Mouse (Mus musculus) cerebral cortex, adult 2 months (tissue): ENCODE results near the gene Zfp62.

Source experiments
- WGBS: fragments of 180-500 bp; shearing (Covaris S2); methylation state at CpG from one replicate; pipeline ENCODE4 v1.1.7; 2018; 5-methylcytosine and 5-hydroxymethylcytosine counted together

The Zfp62 gene

DNA sequence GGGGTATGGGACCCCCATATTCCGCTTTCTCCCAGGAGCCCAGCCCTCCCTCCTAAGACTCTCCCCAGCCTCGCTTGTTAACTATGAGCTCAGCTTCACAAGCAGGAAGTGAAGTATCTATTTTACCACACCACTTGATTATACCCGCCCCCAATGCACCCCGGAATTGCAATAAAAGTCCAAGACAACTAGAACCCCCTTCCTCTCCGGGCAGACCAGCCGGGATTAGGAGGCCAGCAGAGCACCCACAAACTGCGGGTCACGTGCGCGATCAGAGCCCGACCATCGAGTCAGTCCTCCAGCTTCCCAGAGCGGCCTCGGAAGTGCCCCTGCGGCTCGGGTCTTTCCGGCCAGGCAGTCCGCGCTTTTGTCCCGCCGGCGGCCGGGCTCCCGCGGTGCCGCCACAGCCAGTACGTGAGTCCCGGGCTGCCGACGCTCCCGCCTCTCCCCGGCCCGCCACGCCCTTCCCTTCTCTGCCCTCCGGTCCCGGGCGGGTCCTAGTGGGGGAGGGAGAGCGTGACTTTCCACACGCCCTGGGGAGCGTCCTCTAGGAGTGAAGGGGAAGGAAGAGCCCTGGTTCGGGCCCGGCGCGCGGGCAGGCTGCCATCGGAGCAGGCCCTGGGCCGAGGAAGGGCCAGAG is at the start of gene Zfp62:
Gene Zfp62, plus strand, starts transcription at position 164 of the 640 bp plus-strand sequence.
- WGBS = under 1% methylated on average over 47 of the region's 47 CpGs

DNA sequence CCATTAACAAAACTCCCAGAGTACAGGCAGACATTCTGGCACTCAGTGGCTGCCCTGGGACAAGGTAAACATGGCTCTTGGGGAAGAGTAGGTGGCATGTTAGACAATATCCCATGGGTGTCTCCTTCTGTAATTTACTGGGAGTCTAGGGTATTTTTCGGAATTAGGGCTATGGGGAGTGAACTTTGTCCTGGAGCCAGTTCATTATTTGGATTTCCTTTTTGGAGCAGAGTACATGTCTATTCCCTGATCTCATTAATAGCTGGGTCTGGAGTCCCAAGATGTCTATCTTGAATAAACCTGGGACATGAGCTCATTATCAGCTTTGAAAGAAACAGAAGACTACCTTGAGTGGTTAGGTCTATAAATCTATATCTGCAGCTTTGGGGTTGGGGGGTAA is 49.0 kb upstream of the Zfp62 start, which contains the start of gene Olfr1394:
Gene Olfr1394, plus strand, starts transcription at position 301 of the 400 bp plus-strand sequence.
- 85% methylated on average over 1 of the region's 1 CpGs for WGBS

DNA sequence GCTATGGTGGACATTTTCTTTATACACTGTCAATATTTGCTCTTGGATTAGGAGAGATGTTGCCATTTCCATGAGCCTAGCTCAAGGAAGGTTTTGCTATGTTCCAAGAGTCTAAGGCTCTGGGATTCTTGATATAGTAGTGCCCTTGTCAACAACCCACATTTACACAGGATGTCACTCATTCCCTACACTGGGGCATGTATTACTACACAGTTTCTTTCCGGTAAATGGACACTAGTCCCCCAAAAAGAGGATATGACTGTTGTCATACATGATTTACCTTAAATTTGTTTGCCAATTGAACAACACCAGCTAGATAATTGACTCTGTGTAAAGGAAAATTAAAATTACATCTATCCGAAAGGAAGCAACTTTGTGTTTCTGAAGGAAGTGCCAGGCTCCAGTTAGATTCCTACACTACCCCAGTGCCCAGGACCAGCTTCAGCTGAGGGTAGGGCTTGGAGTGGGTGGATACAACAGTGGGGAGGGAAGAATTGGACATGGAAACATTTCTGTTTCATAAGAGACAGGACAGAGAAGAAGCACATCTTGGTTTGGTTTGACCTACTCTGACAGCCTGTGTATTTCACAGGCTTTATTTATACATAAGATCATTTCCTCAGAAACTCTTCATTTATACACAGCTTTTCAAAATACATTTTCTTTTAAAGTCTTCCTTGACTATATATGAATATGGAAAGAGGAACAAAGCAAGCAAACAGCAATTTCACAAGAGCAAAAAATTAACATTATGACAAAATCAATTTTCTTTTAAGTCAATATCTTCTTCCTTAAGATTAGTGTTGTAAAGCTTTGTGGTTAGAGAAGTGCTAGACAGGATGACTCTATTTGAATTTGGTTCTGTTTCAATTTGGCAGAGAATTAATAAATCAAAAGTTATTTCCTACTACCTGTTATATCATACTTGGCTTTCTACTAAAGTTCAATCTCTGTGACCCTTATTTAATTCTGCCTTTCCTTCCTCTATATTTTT is 46.0 kb upstream of the Zfp62 start:
- 78% methylated on average over 2 of the region's 2 CpGs for WGBS

DNA sequence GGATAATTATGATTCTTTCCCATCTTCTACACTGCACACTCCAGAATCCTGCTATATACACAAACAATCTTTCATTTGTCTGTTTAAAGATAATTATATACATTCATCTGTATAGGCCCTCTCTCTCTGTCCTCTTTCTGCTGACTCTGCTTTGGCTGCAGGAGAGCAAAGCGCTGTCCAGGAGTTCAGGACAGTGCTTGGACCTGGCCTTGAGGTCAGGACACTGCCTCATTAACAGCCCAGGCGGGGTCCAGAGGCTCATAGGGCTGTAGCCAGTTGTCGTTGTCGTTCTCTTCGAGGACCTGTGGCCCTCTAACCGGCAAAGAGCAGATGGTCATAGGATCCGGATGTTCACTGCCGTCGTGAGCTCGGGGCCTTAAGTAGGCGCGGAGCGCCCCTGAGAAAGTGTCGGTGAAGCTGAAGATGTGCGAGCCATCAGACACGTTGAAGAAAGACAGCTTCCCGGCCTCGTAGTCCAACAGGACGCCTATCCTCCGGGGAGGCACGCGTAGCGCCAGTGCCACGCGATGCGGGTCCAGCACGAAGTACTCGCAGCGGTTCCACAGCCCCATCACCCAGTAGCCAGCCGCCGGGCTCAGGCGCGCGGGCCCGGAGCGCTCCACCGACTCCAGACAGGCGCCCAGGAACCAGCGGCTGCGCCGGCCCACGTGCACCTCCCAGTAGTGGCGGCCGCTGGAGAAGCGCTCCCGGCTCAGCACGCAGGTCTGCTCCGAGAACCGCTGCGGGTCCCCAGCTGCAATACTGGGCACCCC is 34.1 kb upstream of the Zfp62 start:
- 8% methylated on average over 50 of the region's 50 CpGs for WGBS

DNA sequence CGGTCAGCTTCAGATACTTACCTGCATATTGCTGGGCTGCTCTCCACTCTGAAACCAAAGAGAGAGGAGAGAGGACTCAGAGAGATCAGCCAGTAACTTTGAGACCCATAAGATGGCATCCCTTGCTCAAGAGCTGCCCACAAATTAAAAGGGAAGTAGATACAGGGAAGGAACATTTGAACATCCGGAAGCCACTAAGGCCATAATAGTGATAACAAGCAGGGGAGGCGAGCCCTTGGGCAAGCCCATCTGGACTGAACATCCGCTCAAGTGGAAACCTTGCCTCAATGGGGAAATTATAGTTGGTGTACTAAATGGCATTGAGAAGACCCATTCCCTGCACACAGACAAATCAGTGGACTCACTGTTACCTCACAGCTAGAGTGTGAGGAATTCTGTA is 32.5 kb upstream of the Zfp62 start:
- 86% methylated on average over 4 of the region's 4 CpGs for WGBS

DNA sequence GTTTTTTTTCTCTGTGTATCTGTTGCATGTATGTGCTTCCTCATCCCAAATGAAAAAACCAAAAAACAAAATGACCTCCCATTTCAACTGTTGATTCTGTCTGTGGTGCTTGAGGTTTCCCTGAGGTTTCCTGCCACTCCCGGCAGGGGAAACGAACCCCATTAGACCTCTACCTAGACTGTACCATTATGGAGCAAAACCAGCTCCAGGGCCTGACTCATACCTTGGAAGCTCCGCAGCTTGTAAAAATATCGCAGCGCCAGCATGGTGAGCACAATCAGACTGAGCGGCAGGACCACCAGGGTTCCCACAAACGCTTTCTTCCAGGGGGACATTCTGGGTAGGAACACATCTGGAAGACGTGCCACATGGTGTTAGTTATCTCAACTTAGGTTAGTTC is 27.7 kb upstream of the Zfp62 start:
- 79% methylated on average over 8 of the region's 8 CpGs for WGBS

DNA sequence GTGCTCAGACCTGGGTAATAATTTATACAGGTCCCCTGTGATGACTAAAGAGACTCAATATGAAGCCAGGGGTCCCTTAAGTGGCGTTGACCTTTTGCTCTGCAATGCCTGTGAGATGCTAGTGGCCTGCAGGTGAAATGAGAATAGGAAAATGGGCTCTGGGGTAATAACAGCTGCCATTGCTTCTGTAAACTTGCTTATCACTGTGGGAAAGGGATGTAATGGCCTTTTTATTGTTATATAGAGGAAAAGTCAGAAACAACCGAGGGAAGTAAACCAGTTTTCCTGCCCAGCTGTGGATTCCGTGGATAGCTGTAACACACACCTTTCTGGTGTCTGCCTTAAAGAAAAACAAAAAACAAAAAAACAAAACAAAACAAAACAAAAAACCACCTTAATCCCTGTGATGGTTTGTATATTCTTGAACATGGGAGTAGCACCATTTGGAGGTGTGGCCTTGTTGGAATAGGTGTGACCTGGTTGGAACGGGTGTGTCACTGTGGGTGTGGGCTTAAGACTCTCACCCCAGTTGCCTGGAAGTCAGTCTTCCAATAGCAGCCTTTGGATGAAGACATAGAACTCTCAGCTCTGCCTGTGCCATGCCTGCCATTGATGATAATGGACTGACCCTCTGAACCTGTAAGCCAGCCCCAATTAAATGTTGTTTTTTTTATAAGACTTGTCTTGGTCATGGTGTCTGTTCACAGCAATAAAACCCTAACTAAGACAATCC is 26.9 kb upstream of the Zfp62 start:
- 79% methylated on average over 4 of the region's 4 CpGs for WGBS

DNA sequence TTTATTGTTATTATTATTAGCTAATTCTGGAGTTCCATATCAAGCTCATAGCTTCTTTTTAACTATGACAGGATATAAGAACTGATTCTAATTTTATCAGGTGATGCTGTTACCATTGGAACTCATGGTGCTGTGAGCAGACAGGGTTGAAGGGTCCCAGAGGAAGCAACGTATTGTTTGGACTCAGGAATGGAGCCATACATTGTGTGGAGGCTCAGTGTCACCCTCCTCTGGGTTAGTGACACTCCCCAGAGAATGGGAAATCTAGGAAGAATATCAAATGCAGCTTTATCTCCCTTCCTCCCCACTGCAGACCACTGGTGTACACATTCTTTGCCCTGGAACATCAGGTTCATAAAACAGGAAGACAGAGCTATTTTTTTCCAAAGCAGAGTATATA is 19.9 kb upstream of the Zfp62 start:
- 83% methylated on average over 1 of the region's 1 CpGs for WGBS

DNA sequence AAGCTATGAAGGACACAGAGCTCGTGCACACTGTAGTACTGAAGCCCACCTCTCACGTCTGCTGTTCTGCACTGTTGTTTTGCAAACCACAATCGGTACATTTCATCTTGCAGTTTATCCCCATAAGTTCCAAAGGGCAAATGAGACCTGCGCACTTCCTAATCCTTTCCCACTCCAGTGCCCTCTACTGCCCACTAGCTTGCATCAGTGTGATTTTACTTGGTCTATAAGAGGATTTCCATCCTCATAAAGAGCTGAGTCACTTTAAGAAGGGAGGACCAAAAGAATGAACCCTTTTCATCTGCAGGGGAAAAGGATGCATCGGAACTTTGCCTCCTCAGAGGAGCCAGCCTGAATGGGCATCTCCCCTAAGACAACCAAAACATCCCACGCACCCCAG is 16.6 kb upstream of the Zfp62 start:
- WGBS = 79% methylated on average over 6 of the region's 6 CpGs

DNA sequence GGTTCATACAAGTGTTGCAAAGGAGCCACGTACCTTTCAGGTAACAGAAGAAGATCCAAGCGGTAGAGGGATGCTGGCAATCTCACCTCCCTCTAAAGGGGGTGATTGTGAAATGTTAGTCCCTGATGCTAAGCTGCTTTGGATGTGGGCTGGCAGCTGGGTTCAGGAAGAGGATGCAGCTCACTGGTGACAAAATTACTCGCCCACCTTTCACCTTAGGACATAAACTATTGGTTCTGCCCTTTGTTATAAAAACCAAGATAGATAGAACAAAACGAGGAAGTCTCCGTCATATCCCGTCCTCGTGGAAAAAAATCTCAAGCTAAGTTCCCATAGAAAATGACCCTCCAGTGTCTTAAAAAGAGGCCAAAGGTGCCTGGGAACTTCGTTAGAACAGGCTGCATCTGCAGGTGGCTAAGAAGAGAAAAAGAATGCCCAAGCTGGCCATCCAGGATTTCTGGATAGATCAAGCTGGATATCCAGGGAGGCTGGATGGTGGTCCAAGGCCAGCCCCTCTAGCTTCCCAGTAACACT is 16.1 kb upstream of the Zfp62 start, which contains the start of gene Btnl9:
Gene Btnl9, minus strand, starts transcription at position 205 of the 534 bp plus-strand sequence.
- WGBS = 71% methylated on average over 8 of the region's 8 CpGs

DNA sequence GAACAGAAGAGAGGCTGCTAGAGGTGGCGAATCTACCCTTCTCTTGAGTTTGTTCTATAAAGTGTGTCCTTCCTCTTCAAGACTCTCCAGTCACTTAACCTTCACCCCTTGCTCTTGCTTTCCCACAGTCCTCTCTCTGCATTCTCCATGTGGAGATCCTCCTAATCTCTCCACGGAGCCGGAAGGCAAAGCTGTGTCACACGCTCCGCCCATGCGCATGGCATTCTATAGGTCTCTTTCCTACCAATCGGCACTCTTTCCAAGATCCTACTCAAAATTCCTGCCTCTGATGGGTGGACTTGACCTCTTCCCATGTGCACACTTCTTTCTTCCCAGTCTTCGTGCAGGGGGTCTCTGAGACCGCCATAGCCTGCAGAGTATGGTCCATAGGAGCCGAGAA is 15.4 kb upstream of the Zfp62 start:
- 77% methylated on average over 10 of the region's 10 CpGs for WGBS

DNA sequence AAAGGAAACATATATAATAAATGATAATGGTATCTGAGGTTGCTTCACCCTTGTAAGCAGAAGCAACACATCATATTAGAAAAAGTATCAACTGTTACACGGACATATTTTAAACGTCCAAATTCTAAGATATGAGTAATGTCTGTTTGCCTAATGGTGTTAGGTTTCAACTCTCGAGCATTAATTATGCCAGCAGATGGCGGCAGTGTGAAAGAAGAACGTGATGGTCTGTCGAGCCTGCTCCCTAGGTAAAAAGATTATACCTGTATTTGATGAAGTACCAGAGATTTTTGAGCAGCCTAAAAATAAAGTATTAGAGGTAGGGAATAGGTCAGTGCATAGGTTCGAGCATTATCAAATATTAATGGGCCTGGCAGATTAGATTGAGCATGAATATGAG is 13.4 kb upstream of the Zfp62 start:
- WGBS = 4% methylated on average over 7 of the region's 7 CpGs

DNA sequence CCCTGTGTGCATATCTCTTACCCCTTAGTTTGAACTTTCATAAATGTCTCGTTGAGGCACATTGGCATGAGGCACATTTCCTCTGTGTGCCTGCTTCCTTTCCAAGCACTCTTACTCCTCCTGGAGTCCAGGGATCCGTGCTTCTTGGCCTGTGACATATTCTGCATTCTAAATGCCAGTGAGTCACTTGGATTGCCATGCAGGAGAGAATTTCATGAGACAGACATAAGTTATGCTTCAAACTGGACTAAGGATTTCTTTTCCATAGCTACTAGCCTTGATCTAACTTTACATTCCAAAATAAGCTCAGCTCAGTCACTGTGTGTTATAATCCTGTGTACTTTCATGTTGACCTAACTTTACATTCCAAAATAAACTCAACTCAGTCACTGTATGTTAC is 12.0 kb upstream of the Zfp62 start:
- WGBS = 43% methylated on average over 2 of the region's 2 CpGs

DNA sequence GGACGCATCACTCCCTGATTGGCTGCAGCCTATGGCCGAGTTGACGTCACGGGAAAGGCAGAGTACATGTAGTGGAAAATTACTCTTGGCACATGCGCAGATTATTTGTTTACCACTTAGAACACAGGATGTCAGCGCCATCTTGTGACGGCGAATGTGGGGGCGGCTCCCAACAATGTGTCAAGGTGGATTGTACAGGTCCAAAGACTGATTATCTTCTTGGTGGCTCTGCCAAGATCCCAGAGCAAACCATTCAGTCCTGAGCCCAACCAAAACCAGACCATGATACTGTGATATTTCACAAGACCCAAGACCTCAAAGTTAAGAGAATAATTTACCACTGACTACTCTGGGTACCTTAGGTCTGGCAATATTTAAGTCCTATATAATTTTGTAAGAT is 8.3 kb upstream of the Zfp62 start:
- 94% methylated on average over 9 of the region's 9 CpGs for WGBS

DNA sequence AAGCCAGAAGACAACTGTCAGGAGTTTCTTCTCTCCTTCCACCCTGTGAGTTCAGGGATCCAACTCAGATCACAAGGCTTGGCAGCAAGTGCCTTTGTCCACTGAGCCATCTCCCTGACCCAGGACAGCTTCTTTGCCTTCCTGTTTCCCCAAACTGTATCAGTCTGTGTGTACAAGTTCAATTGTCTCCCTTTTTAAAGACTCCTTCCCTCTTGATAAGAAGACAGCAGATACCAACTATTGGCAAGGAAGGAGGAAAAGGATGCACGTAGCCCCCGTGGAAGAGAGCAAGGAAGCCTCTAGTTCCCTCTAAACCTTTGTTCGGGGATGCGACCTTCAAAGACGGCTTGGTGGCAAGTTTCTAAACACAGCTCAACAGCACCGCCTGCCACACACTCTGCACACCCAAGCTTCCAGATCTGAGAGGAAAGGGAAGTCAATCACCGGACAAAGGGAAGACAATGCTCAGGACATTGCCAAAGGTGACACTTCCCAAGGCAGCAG is 7.2 kb upstream of the Zfp62 start:
- WGBS = 75% methylated on average over 7 of the region's 7 CpGs

DNA sequence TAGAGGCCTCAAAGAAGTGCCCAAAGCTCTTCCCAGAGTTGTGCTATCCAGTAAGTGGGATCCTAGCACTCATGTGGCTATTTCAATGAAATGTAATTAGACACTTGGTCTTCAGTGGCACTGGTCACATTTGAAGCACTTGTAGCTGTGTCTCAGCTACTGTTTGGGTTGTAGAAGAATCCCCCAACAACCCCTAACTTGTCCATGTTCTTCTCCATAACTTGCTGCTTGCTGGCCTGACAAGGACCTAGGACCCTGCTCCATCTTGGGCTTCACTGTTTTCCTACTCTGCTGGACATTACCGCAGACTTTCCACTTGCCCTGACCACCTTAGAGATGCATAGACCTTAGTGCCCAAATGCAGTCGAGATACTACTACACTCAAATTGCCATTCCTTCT is 1.0 kb upstream of the Zfp62 start:
- WGBS = 43% methylated on average over 2 of the region's 2 CpGs

DNA sequence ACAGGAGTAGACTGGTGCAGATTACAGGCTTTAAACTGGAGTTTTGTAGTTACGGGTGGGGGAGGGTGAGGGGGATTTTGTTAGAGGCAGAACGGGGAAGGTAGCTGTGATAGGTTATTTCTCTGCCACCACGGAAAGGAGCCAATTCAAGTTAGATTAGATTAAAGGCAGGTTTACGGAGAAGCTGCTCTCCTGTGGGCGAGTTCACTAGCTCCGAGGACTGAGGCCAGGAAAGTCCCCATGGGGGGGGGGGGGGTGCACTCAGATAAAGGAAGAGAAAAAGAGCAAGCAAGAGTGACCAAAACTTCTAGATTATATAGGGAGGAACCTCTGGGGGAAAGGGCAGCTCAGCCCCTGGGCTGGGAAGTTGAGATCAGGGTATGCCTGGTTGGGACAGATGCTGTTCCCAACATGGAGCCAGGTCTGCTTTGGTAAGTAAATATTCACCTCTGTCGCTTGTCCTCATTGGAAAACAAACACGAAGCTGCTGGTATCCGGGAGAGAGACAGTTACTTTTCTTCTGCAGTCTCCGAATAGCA is 500 bp upstream of the Zfp62 start:
- WGBS = 2% methylated on average over 10 of the region's 10 CpGs

DNA sequence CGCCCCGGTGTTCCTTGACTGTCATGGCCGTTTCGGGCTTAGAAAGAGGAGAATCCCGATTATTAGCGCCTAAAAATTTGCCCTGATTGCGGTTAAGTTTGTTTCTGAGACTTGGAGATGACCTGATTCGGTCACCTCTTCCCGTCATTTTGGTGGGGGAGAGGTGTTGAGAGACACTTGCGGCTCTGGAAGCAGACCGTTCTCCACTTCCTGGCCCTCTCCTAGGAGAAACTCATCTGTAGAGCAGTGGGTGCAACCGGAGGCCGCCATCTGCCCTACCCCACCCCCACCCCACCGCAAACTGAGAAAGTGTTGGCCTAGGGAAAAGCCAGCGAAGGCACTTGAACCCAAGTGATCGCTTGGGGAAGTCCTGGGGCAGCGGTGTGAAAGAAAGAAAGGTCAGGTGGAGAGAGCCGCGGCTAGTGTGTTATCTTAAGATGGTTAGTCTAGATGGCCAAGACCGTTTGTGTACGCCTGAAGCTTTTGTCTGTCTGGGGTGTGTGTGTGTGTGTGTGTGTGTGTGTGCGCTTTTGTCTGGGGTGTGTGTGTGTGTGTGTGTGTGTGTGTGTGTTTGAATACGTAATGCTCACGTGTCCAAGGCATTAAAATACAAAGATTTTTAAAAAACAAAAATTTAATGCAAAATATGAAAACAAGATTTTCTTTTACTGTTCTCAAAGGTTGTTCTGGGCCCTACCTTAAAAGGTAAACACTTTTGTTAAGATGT is 842 bp downstream of the Zfp62 start:
- under 1% methylated on average over 24 of the region's 24 CpGs for WGBS

DNA sequence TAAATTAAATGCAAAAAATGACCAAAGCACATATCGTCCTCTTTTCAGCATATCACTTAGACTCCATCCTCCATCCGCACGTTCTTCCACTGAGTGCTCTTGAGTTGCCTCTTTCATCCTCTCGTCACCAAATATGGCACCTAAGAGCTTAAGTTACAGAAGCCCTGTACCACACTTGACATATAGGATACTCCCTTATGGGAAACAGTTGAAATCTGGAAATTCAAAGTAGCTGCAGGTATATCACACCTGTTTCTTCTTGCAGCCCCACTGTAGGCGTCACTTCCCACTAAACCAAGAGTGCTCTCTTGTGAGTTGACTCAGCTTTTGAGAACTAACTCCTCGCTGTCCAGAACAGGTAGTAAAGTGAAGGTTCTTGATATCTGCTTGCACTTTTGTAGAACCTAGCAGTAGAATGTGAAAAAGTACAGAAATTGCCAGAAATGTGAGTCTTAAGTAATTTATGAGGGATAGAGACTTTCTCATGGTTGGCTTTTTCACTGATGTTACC is 2.0 kb downstream of the Zfp62 start:
- WGBS = 84% methylated on average over 6 of the region's 6 CpGs

DNA sequence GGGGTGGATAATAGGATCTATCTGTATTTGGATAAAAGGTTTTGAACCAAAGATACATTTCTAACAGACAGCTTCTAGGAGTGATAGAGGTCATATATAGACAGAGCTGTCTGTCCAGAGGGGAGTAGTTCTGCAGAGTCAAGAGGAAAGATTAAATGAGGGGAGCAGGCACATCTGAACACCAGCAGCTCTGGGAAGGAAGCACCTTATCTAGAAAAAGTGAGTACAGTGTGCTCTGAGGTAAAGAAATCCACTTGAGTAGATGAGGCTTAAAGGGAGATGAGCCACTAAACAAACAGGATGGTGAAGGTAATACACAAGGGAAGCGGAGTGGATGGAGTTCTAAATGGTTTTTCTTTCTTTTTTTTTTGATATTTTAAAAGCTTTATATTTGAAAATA is 4.4 kb downstream of the Zfp62 start:
- 100% methylated on average over 1 of the region's 1 CpGs for WGBS
